ENCODE assay signal across 8 mouse cellular contexts in the genomic region with DNA sequence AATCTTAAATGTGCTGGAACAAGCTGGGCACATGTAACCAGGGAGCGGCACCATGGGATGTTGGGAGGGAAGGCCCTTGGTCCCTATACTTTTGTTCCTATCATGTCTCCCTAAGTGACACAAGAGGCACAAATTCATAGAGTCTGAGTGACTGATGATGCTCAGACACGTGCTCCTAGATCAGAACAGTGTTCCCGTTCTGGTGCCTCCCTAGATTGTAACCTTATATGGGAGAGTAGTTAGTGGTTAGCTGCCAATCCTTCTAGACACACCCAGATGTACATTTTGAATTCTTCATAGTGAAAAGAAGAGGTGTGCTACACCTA. TPM values are rescaled to one million over a fixed set of nuclear protein-coding genes. Genes with fewer than 3 reads are reported as not detected.
A peak's percentile ranks its signal among the peaks of the same experiment; 100 is the strongest.
DNase-seq lines count a peak whose midpoint lies in the region; ATAC-seq and TF ChIP-seq lines count a peak whose summit lies in the region.

No protein-coding gene starts in this region.

- H3K27me3 ChIP-seq in limb, embryonic 12.5 days = no peaks in the 10 kb centered on the region
- no peaks in the 10 kb centered on the region for H3K27me3 ChIP-seq in neural tube, embryonic 14.5 days (ENCODE audit: control insufficient read depth, insufficient read depth, low read length)

- no peak for TF ChIP-seq CTCF in lung, adult 2 months (IDR thresholded peaks at IDR 0.05; ENCODE audit: insufficient read depth, low read length)

- peaks cover 11% of the 10 kb centered on the region for H3K36me3 ChIP-seq in limb, embryonic 12.5 days
- 0 out of 2 replicates have a peak, but pooled peaks cover 3% of the 10 kb centered on the region for H3K36me3 ChIP-seq in neural tube, embryonic 14.5 days (ENCODE audit: control insufficient read depth, insufficient read depth, low read length)

- peak overlapping the region; percentile 52 for H3K4me2 ChIP-seq in limb, embryonic 12.5 days
- peak overlapping the region; percentile 46 for H3K4me2 ChIP-seq in neural tube, embryonic 14.5 days (ENCODE audit: low read depth, low read length)

- peak overlapping the region; percentile 95 for H3K27ac ChIP-seq in limb, embryonic 12.5 days
- H3K27ac ChIP-seq in neural tube, embryonic 14.5 days (ENCODE audit: low read depth, low read length) = peak overlapping the region; percentile 94

- no peak for TF ChIP-seq POLR2A in lung, adult 2 months (IDR thresholded peaks at IDR 0.05; ENCODE audit: borderline replicate concordance, extremely low read depth, low read depth, low read length)

- no peaks in the 10 kb centered on the region; the same call in 1 of the 2 replicates for H3K4me1 ChIP-seq in lung, adult 2 months (ENCODE audit: control insufficient read depth, insufficient read depth, low read length)
- H3K4me1 ChIP-seq in limb, embryonic 12.5 days (replicated peaks) = 0 out of 2 replicates have a peak, but pooled peaks cover 3% of the 10 kb centered on the region
- H3K4me1 ChIP-seq in neural tube, embryonic 14.5 days (ENCODE audit: control insufficient read depth, insufficient read depth, low read length) = 0 out of 2 replicates have a peak, but pooled peaks cover 2% of the 10 kb centered on the region

- 36% methylated on average over 3 of the region's 3 CpGs for WGBS in lung, adult 2 months
- WGBS in limb, embryonic 12.5 days = 23% methylated on average over 3 of the region's 3 CpGs
- 30% methylated on average over 3 of the region's 3 CpGs for WGBS in neural tube, embryonic 14.5 days

- ATAC-seq in erythroblast, adult 5-6 weeks (replicated peaks; ENCODE audit: low FRiP score, poor library complexity, severe bottlenecking) = peak; percentile 15; the same call in 1 of the 2 replicates
- no peak; the same call in 1 of the 2 replicates for ATAC-seq in limb, embryonic 12.5 days (ENCODE audit: insufficient number of reproducible peaks, insufficient read depth, low FRiP score, low TSS enrichment, low read depth)
- peak; percentile 18; the same call in 1 of the 2 replicates for ATAC-seq in neural tube, embryonic 14.5 days (ENCODE audit: low read depth)

- H3K9me3 ChIP-seq in limb, embryonic 12.5 days = no peaks in the 10 kb centered on the region
- H3K9me3 ChIP-seq in neural tube, embryonic 14.5 days (ENCODE audit: control insufficient read depth, low read length) = no peaks in the 10 kb centered on the region

- H3K4me3 ChIP-seq in lung, adult 2 months (replicated peaks; ENCODE audit: extremely low read depth, low read depth, low read length) = peak overlapping the region; percentile 72
- H3K4me3 ChIP-seq in limb, embryonic 12.5 days (replicated peaks) = peak overlapping the region; percentile 56
- peak overlapping the region; percentile 54 for H3K4me3 ChIP-seq in neural tube, embryonic 14.5 days (ENCODE audit: low read depth, low read length)

- H3K9ac ChIP-seq in limb, embryonic 12.5 days (replicated peaks) = peak overlapping the region; percentile 42; the same call in 1 of the 2 replicates
- peak overlapping the region; percentile 61 for H3K9ac ChIP-seq in neural tube, embryonic 14.5 days (replicated peaks; ENCODE audit: low read depth, low read length)

- no peak for DNase-seq in lung, adult 2 months
- DNase-seq in lung, postnatal 4 days = no peak
- DNase-seq in embryo, embryonic 11 days = no peak
- DNase-seq in cerebellum, postnatal 14 days = no peak
- no peak for DNase-seq in testis, postnatal 10 days (ENCODE audit: low spot score)

RNA-seq across cellular contexts. Expression of a gene that starts 0.9 kb away (rescaled TPM):
- 1,085 and 1,289 TPM in 2 replicates for polyA plus RNA-seq in lung, adult 2 months (2012; rRNA removed)
- total RNA-seq in erythroblast, adult 5-6 weeks (2015; ENCODE audit: low replicate concordance) = 743 and 770 TPM in 2 replicates
- 310 and 397 TPM in 2 replicates for total RNA-seq in erythroblast, adult 5-6 weeks (2017; ENCODE audit: low replicate concordance)
- 787 and 794 TPM in 2 replicates for polyA plus RNA-seq in limb, embryonic 12.5 days (2016; fragmentation: Nextera tagmentation; extraction: Ambion mirVana)
- 476 and 568 TPM in 2 replicates for polyA plus RNA-seq in neural tube, embryonic 14.5 days (2014; fragmentation: Nextera tagmentation; extraction: Ambion mirVana)

RNA-seq across cellular contexts. Expression of a gene that starts 12.0 kb away (rescaled TPM):
- polyA plus RNA-seq in lung, adult 2 months (2012; rRNA removed) = 99.6 and 108 TPM in 2 replicates
- total RNA-seq in erythroblast, adult 5-6 weeks (2015; ENCODE audit: low replicate concordance) = 11.5 and 29.0 TPM in 2 replicates
- total RNA-seq in erythroblast, adult 5-6 weeks (2017; ENCODE audit: low replicate concordance) = 7.2 and 24.5 TPM in 2 replicates
- 90.9 and 94.9 TPM in 2 replicates for polyA plus RNA-seq in limb, embryonic 12.5 days (2016; fragmentation: Nextera tagmentation; extraction: Ambion mirVana)
- polyA plus RNA-seq in neural tube, embryonic 14.5 days (2014; fragmentation: Nextera tagmentation; extraction: Ambion mirVana) = 62.0 and 65.8 TPM in 2 replicates

RNA-seq across cellular contexts. Expression of a gene that starts 12.4 kb away (rescaled TPM):
- polyA plus RNA-seq in lung, adult 2 months (2012; rRNA removed) = 26.1 and 38.3 TPM in 2 replicates
- 27.9 and 29.0 TPM in 2 replicates for total RNA-seq in erythroblast, adult 5-6 weeks (2015; ENCODE audit: low replicate concordance)
- 17.3 and 29.3 TPM in 2 replicates for total RNA-seq in erythroblast, adult 5-6 weeks (2017; ENCODE audit: low replicate concordance)
- polyA plus RNA-seq in limb, embryonic 12.5 days (2016; fragmentation: Nextera tagmentation; extraction: Ambion mirVana) = 9.9 and 11.6 TPM in 2 replicates
- 3.7 and 4.1 TPM in 2 replicates for polyA plus RNA-seq in neural tube, embryonic 14.5 days (2014; fragmentation: Nextera tagmentation; extraction: Ambion mirVana)

RNA-seq across cellular contexts. Expression of a gene that starts 15.2 kb away (rescaled TPM):
- polyA plus RNA-seq in lung, adult 2 months (2012; rRNA removed) = 63.1 and 63.9 TPM in 2 replicates
- 26.3 and 29.0 TPM in 2 replicates for total RNA-seq in erythroblast, adult 5-6 weeks (2015; ENCODE audit: low replicate concordance)
- 5.7 and 25.5 TPM in 2 replicates for total RNA-seq in erythroblast, adult 5-6 weeks (2017; ENCODE audit: low replicate concordance)
- 21.3 and 25.4 TPM in 2 replicates for polyA plus RNA-seq in limb, embryonic 12.5 days (2016; fragmentation: Nextera tagmentation; extraction: Ambion mirVana)
- polyA plus RNA-seq in neural tube, embryonic 14.5 days (2014; fragmentation: Nextera tagmentation; extraction: Ambion mirVana) = 12.6 and 17.0 TPM in 2 replicates

RNA-seq across cellular contexts. Expression of a gene that starts 20.1 kb away (rescaled TPM):
- 579 and 648 TPM in 2 replicates for polyA plus RNA-seq in lung, adult 2 months (2012; rRNA removed)
- total RNA-seq in erythroblast, adult 5-6 weeks (2015; ENCODE audit: low replicate concordance) = 103 and 133 TPM in 2 replicates
- 189 and 215 TPM in 2 replicates for total RNA-seq in erythroblast, adult 5-6 weeks (2017; ENCODE audit: low replicate concordance)
- polyA plus RNA-seq in limb, embryonic 12.5 days (2016; fragmentation: Nextera tagmentation; extraction: Ambion mirVana) = 311 and 345 TPM in 2 replicates
- 63.0 and 121 TPM in 2 replicates for polyA plus RNA-seq in neural tube, embryonic 14.5 days (2014; fragmentation: Nextera tagmentation; extraction: Ambion mirVana)
